Mouse (Mus musculus) olfactory bulb, adult 2 months (tissue): ENCODE measurements around the gene Fgf15. TPM values are rescaled to one million over a fixed set of nuclear protein-coding genes. Genes with fewer than 3 reads are reported as not detected.
"Not testable (repeated sequence)": the region's sequence is repeated elsewhere in the genome, so short reads cannot be mapped to it uniquely, and the experiment has no call there.

Experiments
- H3K27ac ChIP-seq: fragments of 200-500 bp; 2 replicates; pipeline ENCODE4 v1.5.1; 2012; ENCODE audit warnings: low read depth, low read length; ENCODE audit not compliant: insufficient read depth
- H3K4me1 ChIP-seq: fragments of 200-500 bp; 2 replicates; pipeline ENCODE4 v1.6.1; 2012; ENCODE audit warnings: low read length; ENCODE audit not compliant: control insufficient read depth, insufficient read depth
- H3K4me3 ChIP-seq: fragments of 200-500 bp; 2 replicates; pipeline ENCODE4 v1.5.1; 2012; ENCODE audit warnings: mild to moderate bottlenecking, low read depth, low read length, moderate library complexity; ENCODE audit not compliant: insufficient read depth
- CTCF ChIP-seq: fragments of 200-500 bp; IDR thresholded peaks from 2 replicates; pipeline ENCODE4 v1.5.1; 2012; ENCODE audit warnings: low read depth, mild to moderate bottlenecking, low read length, moderate library complexity; ENCODE audit not compliant: insufficient read depth
- POLR2A ChIP-seq: fragments of 200-500 bp; IDR thresholded peaks from 2 replicates; pipeline ENCODE4 v1.6.1; 2012; ENCODE audit warnings: mild to moderate bottlenecking, low read depth, low read length, moderate library complexity; ENCODE audit not compliant: insufficient read depth
- WGBS: fragments of 180-500 bp; shearing (Covaris S2); methylation state at CpG from one replicate; pipeline ENCODE4 v1.1.7; 2018; 5-methylcytosine and 5-hydroxymethylcytosine counted together
- polyA plus RNA-seq: library from polyadenylated mRNA; stranded (reverse); fragments of >200 nt; gene quantifications from 2 replicates; pipeline ENCODE4 v1.2.4, GENCODE M21; 2012; ENCODE audit warnings: low replicate concordance; ENCODE audit not compliant: missing spikeins, insufficient read depth, insufficient read length

Fgf15 gene
- polyA plus RNA-seq, 1 experiment, result not detected

GRCm38 (mm10) chr7:144883106-144883505, 13.2 kb upstream of the Fgf15 start:
- 57% methylated on average over 2 of the region's 2 CpGs for WGBS
- no peak overlapping the region for H3K27ac ChIP-seq
- no peak overlapping the region for H3K4me3 ChIP-seq
- no peaks in the 10 kb centered on the region for H3K4me1 ChIP-seq
- TF ChIP-seq CTCF, result no peak
- no peak for TF ChIP-seq POLR2A

DNA sequence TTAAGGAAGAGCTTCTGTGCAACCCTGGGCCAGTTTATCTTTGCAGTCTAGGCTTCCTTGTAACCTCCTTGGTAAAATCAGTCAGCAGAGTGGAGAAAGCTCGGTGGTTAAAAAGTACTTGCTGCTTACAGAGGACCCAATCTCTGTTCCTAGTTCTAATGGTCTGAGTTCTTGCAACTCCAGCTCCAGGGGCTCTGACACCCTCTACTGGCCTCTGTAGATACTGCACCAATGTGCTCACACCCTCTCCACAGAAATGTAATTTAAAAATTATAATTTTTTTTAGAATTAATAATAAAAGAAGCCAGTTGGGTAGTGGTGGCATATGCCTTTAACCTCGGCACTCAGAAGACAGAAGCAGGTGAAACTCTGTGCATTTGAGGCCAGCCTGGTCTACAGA, 8.7 kb upstream of the Fgf15 start:
- TF ChIP-seq POLR2A (no peak), CTCF (no peak)
- 92% methylated on average over 2 of the region's 2 CpGs for WGBS
- no peak overlapping the region for H3K4me3 ChIP-seq
- no peaks in the 10 kb centered on the region for H3K4me1 ChIP-seq
- H3K27ac ChIP-seq, result no peak overlapping the region

- Histone ChIP-seq H3K27ac (no peak overlapping the region), H3K4me1 (no peaks in the 10 kb centered on the region), H3K4me3 (no peak overlapping the region)
- TF ChIP-seq POLR2A (no peak), CTCF (no peak)
- WGBS, result 20% methylated on average over 18 of the region's 18 CpGs
Measured at GRCm38 (mm10) chr7:144888564-144889299, 7.6 kb upstream of the Fgf15 start.

GRCm38 (mm10) chr7:144890661-144891060, 5.7 kb upstream of the Fgf15 start:
- not testable (repeated sequence) for H3K4me3 ChIP-seq, H3K4me1 ChIP-seq, H3K27ac ChIP-seq
- WGBS, result 83% methylated on average over 1 of the region's 1 CpGs

GRCm38 (mm10) chr7:144891863-144892262, 4.5 kb upstream of the Fgf15 start:
- Histone ChIP-seq H3K4me1 (peaks cover 16% of the 10 kb centered on the region), H3K27ac (no peak overlapping the region), H3K4me3 (no peak overlapping the region)
- 95% methylated on average over 2 of the region's 2 CpGs for whole genome bisulfite sequencing
- no peak for TF ChIP-seq CTCF
- no peak for TF ChIP-seq POLR2A

GRCm38 (mm10) chr7:144892322-144892721, 4.0 kb upstream of the Fgf15 start:
- H3K4me1 ChIP-seq, result peaks cover 19% of the 10 kb centered on the region
- TF ChIP-seq CTCF (no peak), POLR2A (no peak)
- 61% methylated on average over 6 of the region's 6 CpGs for WGBS
- no peak overlapping the region for H3K4me3 ChIP-seq
- H3K27ac ChIP-seq, result no peak overlapping the region

GRCm38 (mm10) chr7:144894191-144894590, 2.1 kb upstream of the Fgf15 start:
- H3K4me3 ChIP-seq, result no peak overlapping the region
- TF ChIP-seq POLR2A (no peak), CTCF (no peak)
- 15% methylated on average over 5 of the region's 5 CpGs for WGBS

GRCm38 (mm10) chr7:144894706-144895105, 1.6 kb upstream of the Fgf15 start:
- whole genome bisulfite sequencing, result 4% methylated on average over 4 of the region's 4 CpGs
- H3K4me3 ChIP-seq, result no peak overlapping the region
- TF ChIP-seq CTCF (no peak), POLR2A (no peak)
- peaks cover 19% of the 10 kb centered on the region for H3K4me1 ChIP-seq
- no peak overlapping the region for H3K27ac ChIP-seq

More at GRCm38 (mm10) chr7:144894191-144894590, 2.1 kb upstream of the Fgf15 start:
- Histone ChIP-seq H3K27ac (no peak overlapping the region), H3K4me1 (peaks cover 19% of the 10 kb centered on the region)

DNA sequence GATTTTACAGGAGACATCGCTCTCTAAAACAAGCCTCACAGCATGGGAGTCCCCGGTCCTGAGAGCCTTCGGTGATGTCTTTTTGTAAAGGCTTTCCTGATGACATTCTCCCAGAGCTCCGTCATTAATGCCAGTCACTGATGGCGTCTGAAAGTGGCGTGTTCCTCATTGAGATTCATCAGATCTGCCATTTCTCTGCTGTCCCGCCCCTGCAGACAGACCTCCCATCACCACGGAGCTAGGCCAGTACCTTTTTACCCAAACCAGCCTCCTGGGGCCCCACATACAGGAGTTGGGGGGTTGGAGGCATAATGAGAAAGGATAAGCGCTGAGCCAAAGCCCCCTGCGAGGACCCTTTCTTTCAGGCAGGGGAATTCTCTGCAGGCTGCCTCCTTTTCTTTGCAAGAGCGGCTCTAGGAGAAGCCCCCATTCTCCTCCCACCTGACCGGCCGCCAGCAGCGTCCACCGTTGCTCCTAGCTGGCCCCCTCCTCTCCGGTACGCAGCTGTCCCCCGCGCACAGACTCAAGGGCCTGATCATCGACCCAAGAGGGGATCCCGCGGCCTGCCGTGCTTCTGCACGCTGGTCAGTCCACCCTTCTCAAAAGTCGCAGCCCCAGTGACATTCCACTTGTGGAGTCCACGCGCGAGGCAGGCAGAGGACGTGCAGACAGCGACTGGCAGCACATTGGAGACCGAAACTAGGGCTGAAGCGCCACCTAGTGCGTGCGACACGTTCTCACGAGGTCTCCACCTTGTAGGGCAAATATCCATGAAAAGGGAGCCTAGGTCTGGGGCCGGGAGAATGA, 823 bp upstream of the Fgf15 start:
- peak overlapping the region; percentile 43 for H3K4me3 ChIP-seq
- TF ChIP-seq CTCF (peak; percentile 57; the same call in 1 of the 2 replicates), POLR2A (no peak)
- H3K4me1 ChIP-seq, result peaks cover 19% of the 10 kb centered on the region
- WGBS, result under 1% methylated on average over 37 of the region's 37 CpGs
- no peak overlapping the region for H3K27ac ChIP-seq
